Mouse (Mus musculus) neural tube, embryonic 14.5 days (tissue): ENCODE measurements around the gene Nos1. TPM values are rescaled to one million over a fixed set of nuclear protein-coding genes. Genes with fewer than 3 reads are reported as not detected.
A peak's percentile ranks its signal among the peaks of the same experiment; 100 is the strongest.

Experiments used
- ATAC-seq: fragments of 200-750 bp; cut with Nextera tagmentation; 2 replicates; pipeline ENCODE4 v1.8.0; 2017; ENCODE audit warnings: low read depth, mild to moderate bottlenecking, moderate TSS enrichment, moderate library complexity
- H3K27ac ChIP-seq: fragments of 300-500 bp; sonication (generic); 2 replicates; pipeline ENCODE4 v1.5.1; 2014; ENCODE audit warnings: low read depth, mild to moderate bottlenecking, control low read depth, low read length, moderate library complexity, mixed read lengths
- H3K27me3 ChIP-seq: fragments of 300-500 bp; sonication (generic); 2 replicates; pipeline ENCODE4 v1.6.1; 2014; ENCODE audit warnings: low read length; ENCODE audit not compliant: control insufficient read depth, insufficient read depth
- H3K36me3 ChIP-seq: fragments of 300-500 bp; sonication (generic); 2 replicates; pipeline ENCODE4 v1.6.1; 2014; ENCODE audit warnings: low read length, mixed read lengths; ENCODE audit not compliant: control insufficient read depth, insufficient read depth
- H3K4me1 ChIP-seq: fragments of 300-500 bp; sonication (generic); 2 replicates; pipeline ENCODE4 v1.6.1; 2014; ENCODE audit warnings: low read length; ENCODE audit not compliant: control insufficient read depth, insufficient read depth
- H3K4me2 ChIP-seq: fragments of 300-500 bp; sonication (generic); 2 replicates; pipeline ENCODE4 v1.6.1; 2014; ENCODE audit warnings: mild to moderate bottlenecking, low read depth, low read length, control low read depth
- H3K4me3 ChIP-seq: fragments of 300-500 bp; sonication (generic); 2 replicates; pipeline ENCODE4 v1.5.1; 2014; ENCODE audit warnings: low read depth, low read length, control low read depth, mixed read lengths
- H3K9ac ChIP-seq: fragments of 300-500 bp; sonication (generic); replicated peaks from 2 replicates; pipeline ENCODE4 v1.6.1; 2014; ENCODE audit warnings: low read depth, mild to moderate bottlenecking, control low read depth, low read length, mixed read lengths
- H3K9me3 ChIP-seq: fragments of 300-500 bp; sonication (generic); 2 replicates; pipeline ENCODE4 v1.6.1; 2016; ENCODE audit warnings: low read length; ENCODE audit not compliant: control insufficient read depth
- WGBS: fragments of 180-500 bp; shearing (Covaris S2); extraction: QIAGEN DNeasy Blood & Tissue Kit; methylation state at CpG from one replicate; pipeline ENCODE4 v1.1.7; 2014; 5-methylcytosine and 5-hydroxymethylcytosine counted together
- polyA plus RNA-seq: library from polyadenylated mRNA; unstranded; fragments of >200 nt; fragmentation: Nextera tagmentation; extraction: Ambion mirVana; gene quantifications from 2 replicates; pipeline ENCODE4 v1.2.1, GENCODE M21; 2014

Gene Nos1
- polyA plus RNA-seq: 3.5 and 4.7 TPM in 2 replicates

DNA sequence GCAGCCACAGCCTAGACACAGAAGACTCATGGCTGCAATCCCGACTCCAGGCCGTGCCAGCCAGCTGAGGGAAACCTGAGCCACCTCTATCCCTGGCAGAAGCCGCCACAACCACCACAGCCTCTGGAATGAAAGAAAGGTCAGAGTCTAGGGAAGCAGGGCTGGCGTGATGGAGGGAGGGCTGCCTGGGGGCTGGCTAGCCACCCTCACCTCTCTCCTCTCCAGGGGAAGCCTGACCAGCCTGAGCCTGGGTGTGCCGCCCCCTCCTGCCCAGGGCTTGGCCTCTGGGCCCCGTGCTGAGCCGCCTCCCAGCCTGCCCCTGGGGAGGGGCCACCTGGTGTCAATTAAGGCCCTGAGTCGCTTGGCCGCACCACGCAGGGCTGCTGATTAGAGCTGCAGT, at the start of gene Nos1:
TSS of gene Nos1 (plus strand) at position 352 of the 400 bp plus-strand sequence.
- ATAC-seq: no peak
- Histone ChIP-seq H3K4me3 (no peak within 1 kb of the TSS), H3K27ac (no peak within 1 kb of the TSS), H3K27me3 (no peaks in the 10 kb centered on the region), H3K4me2 (no peak within 1 kb of the TSS), H3K9me3 (no peaks in the 10 kb centered on the region), H3K36me3 (no peaks in the 10 kb centered on the region), H3K4me1 (no peaks in the 10 kb centered on the region), H3K9ac (no peak within 1 kb of the TSS)
- WGBS: 29% methylated on average over 9 of the region's 10 CpGs

DNA sequence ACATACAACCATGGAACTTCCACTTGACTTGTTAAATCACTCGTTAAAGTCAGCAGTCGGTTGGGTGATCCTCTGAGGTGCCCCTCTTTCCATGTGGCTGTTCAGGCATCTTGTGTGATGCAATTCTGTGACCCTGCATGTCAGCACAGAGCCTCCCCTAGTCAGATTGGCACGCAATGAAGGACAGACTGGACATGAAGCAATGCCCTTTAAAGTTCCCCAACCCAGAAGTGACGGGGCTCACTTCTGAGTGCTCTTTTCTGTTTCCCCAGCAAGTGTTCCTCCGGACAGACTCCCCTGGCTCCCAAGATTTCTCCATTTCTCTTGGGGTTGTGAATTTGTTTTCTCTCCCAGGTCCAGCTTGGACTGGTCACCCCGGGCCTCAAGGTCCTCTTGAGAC, 49.5 kb upstream of the Nos1 start:
- no peak for ATAC-seq
- Histone ChIP-seq H3K4me1 (no peaks in the 10 kb centered on the region), H3K9me3 (no peaks in the 10 kb centered on the region), H3K4me3 (no peak overlapping the region), H3K27ac (no peak overlapping the region), H3K36me3 (no peaks in the 10 kb centered on the region), H3K4me2 (no peak overlapping the region), H3K9ac (no peak overlapping the region), H3K27me3 (no peaks in the 10 kb centered on the region)
- WGBS: 64% methylated on average over 6 of the region's 6 CpGs

DNA sequence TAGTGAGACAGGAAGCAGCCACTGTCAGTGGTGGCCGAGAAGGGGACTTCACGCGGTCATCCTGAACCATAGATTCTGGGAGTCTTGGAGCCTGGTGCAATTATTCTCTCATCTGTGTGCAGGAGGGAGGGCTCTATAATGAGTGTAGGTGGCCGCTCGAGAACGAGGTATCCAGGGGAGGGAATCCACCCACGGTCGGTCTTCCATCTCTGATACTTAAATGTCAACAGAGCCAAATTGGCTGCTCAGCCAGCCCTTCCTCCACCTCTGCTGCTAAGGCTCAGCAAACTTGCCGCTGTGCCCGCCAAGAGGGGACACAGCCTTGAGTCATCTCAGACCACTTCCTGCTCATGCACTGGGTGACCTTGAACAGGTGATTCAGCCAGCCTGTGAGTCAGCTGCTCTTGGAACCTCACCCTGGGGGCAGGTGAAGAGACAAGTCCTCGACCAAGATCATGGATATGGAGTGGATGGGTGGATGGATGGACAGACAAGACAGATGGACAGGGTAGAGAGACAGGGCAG, 36.1 kb upstream of the Nos1 start:
- no peak for ATAC-seq
- Histone ChIP-seq H3K9me3 (no peaks in the 10 kb centered on the region), H3K4me2 (no peak overlapping the region), H3K4me1 (peaks cover 5% of the 10 kb centered on the region; the same call in 1 of the 2 replicates), H3K4me3 (no peak overlapping the region), H3K9ac (no peak overlapping the region), H3K27me3 (no peaks in the 10 kb centered on the region), H3K27ac (no peak overlapping the region), H3K36me3 (no peaks in the 10 kb centered on the region)
- WGBS: 79% methylated on average over 11 of the region's 11 CpGs

DNA sequence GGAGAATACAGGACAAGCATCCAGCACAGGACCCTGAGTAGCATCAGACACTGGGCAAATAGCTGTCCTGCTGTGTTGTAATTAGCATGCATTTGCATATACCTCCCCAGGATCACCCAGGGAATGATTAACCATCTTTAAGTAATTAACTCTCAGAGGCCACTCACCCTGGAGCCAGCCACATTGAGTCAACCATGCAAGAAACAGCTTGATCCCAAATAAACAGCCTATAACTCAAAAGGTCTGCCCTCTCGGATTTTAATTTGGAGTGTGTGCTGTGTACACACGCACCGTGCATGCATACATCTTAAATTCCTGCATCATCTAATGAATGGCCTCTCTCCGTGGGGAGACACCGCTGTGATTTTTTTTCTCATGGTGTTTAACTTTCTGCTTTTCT, 31.5 kb upstream of the Nos1 start:
- Histone ChIP-seq H3K27ac (no peak overlapping the region), H3K4me3 (no peak overlapping the region), H3K4me2 (no peak overlapping the region), H3K4me1 (peaks cover 5% of the 10 kb centered on the region; the same call in 1 of the 2 replicates), H3K9ac (no peak overlapping the region), H3K9me3 (no peaks in the 10 kb centered on the region), H3K36me3 (no peaks in the 10 kb centered on the region), H3K27me3 (no peaks in the 10 kb centered on the region)
- 13% methylated on average over 5 of the region's 5 CpGs for WGBS
- ATAC-seq: peak; percentile 63; the same call in 1 of the 2 replicates

DNA sequence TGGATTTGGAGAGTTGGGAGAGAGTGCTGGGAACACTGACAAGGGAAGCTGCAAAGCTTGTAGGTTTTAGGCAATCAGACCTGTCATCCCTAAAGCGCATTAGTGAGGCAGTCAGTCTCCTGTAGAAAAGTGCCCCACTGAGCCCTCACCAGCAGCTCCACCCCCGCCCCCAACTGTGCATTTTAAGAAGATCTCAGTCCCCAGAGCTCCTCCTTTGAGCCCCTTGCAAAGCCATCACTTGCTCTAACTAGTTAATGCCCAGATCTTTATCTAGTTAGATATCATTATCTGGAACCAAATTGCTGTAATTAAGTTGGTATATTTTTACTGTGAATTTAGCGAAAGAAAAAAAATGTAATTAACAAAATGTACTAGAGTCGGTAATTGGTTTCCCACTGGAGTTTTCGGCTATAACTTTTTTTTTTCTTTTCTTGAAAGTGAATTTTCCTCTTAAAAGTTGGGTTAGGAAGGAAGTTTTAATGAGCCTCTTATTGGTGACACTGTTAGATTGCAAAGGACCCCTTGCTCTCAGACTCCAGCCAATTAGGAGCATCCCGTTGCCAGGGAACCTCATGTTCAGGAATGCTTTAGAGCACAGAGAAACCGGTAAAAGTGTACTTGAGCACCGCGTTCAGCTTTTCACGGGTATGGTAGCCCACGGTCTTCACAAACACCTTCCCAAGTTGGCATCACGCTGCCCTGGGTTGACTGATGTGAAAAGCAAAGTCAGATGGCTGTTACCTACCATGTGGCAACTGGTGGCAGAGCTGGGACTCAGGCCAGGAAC, 22.9 kb upstream of the Nos1 start:
- WGBS: 30% methylated on average over 12 of the region's 12 CpGs
- no peaks in the 10 kb centered on the region for H3K27me3 ChIP-seq
- ATAC-seq: no peak

DNA sequence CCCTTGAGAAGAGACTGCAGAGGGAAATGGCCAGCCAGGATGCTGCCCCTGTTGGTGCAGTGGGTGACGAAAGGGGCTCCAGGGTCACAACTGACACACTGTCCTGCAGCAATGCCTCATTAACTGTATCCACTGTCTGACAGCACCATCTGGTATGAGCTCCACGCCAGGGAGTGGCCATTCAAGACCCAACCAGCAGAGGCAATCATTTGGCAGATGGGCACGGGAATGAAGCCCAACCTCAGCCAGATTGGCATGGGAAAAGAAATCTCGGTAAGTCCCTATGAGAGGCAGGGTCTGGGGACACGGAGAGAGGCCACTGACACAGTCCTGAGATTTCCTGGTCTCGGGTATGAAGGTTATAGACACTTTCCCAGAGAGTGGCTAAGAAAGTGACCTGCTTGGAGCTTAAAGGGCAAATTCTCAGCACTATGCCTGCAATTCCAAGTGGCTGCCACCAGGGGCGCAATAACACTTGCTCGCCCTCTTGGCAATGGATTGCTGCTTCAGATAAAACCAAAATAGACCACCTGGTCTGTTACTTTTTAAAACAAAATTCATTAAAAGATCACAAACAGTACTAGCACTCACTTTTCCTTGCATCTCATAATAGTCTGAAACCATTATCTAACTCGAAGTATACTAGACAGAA, 19.5 kb upstream of the Nos1 start:
- H3K27ac ChIP-seq: no peak overlapping the region
- ATAC-seq: no peak
- no peak overlapping the region for H3K4me3 ChIP-seq
- H3K36me3 ChIP-seq: 0 out of 2 replicates have a peak, but pooled peaks cover 5% of the 10 kb centered on the region
- WGBS: 76% methylated on average over 9 of the region's 9 CpGs
- H3K9me3 ChIP-seq: no peaks in the 10 kb centered on the region
- no peaks in the 10 kb centered on the region for H3K4me1 ChIP-seq
- H3K9ac ChIP-seq: no peak overlapping the region
- H3K27me3 ChIP-seq: no peaks in the 10 kb centered on the region
- no peak overlapping the region for H3K4me2 ChIP-seq

More for the DNA sequence above, 22.9 kb upstream of the Nos1 start:
- H3K36me3 ChIP-seq: no peaks in the 10 kb centered on the region
- H3K27ac ChIP-seq: no peak overlapping the region
- no peak overlapping the region for H3K4me2 ChIP-seq
- H3K9me3 ChIP-seq: no peaks in the 10 kb centered on the region
- H3K9ac ChIP-seq: no peak overlapping the region
- H3K4me1 ChIP-seq: no peaks in the 10 kb centered on the region
- no peak overlapping the region for H3K4me3 ChIP-seq

DNA sequence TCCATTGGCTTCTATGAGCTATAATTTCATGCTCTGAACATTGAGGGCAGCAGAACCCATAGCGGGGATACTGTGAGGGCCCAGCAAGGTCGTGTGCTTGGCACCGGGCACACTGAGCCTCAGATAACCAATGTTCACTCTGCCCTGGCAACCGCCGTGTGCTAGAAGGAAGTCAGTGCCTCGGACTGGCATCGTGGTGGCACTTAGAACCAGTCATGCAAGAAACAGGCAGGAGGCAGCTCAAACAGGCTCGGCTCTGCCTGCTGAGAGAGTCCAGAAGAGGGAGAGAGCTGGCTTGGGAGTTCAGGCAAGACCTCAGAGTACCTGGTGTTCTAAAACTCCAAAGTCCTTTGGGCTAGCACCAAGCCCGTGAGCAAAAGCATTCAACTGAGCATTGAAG, 16.3 kb upstream of the Nos1 start:
- Histone ChIP-seq H3K27me3 (no peaks in the 10 kb centered on the region), H3K4me1 (no peaks in the 10 kb centered on the region), H3K27ac (no peak overlapping the region), H3K9ac (no peak overlapping the region), H3K36me3 (0 out of 2 replicates have a peak, but pooled peaks cover 5% of the 10 kb centered on the region), H3K9me3 (no peaks in the 10 kb centered on the region), H3K4me2 (no peak overlapping the region), H3K4me3 (no peak overlapping the region)
- no peak for ATAC-seq
- WGBS: 79% methylated on average over 9 of the region's 9 CpGs

DNA sequence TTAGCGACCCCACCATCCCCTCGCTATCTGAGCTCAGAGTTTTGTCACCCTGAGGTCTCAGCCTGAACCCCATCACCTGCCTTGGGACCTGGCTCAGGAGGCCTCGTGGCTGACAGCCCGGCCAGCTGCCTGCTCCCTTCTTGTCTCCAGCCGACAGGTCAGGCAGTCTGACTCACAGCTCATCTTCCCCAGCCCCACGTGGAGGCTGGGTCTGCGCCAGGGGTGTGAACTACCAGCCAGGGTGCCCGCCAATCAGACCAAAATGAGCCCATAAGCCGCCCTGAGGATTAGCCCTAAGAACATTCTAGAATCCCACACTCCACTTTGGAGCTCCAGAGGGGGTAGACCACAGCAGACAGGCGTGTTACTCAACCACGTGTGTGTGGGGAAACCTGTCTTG, 1.7 kb upstream of the Nos1 start:
- Histone ChIP-seq H3K27me3 (no peaks in the 10 kb centered on the region), H3K4me1 (no peaks in the 10 kb centered on the region), H3K9ac (no peak overlapping the region), H3K9me3 (no peaks in the 10 kb centered on the region), H3K4me3 (no peak overlapping the region), H3K36me3 (no peaks in the 10 kb centered on the region), H3K27ac (no peak overlapping the region), H3K4me2 (no peak overlapping the region)
- ATAC-seq: no peak
- WGBS: 67% methylated on average over 11 of the region's 11 CpGs

DNA sequence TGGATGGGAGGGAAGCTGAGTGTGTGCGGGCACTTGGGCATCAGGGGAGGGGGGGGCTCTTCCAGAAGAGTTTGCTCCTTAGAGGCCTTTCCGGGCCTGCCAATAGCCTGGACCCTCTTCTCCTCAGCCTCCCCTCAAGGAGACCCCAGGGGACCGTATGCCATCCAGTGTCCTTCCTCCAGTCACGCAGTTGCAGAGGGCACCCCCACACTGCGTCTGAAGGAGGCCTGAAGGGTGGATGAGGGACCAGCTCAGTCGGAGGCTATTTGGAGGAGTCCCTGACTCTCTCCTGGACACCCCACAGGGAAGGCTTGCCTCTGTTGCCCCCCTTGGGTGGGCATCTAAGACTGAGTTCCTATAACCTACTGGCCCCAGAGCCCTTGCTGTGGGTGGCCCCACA, 346 bp downstream of the Nos1 start:
- H3K36me3 ChIP-seq: no peaks in the 10 kb centered on the region
- H3K27ac ChIP-seq: no peak overlapping the region
- ATAC-seq: no peak
- WGBS: 63% methylated on average over 5 of the region's 6 CpGs
- no peak overlapping the region for H3K4me3 ChIP-seq
- H3K4me2 ChIP-seq: no peak overlapping the region
- no peaks in the 10 kb centered on the region for H3K9me3 ChIP-seq
- H3K9ac ChIP-seq: no peak overlapping the region
- no peaks in the 10 kb centered on the region for H3K4me1 ChIP-seq
- no peaks in the 10 kb centered on the region for H3K27me3 ChIP-seq
